13 mouse cellular contexts compared by ENCODE assay signal in genomic region chr4:137510021-137510696, GRCm38 (mm10). TPM values are rescaled to one million over a fixed set of nuclear protein-coding genes. Genes with fewer than 3 reads are reported as not detected.
DNase-seq lines count a peak whose midpoint lies in the region; ATAC-seq and TF ChIP-seq lines count a peak whose summit lies in the region.
"Had no signal": no experiment of that assay in that cellular context is flagged by ENCODE, and none has a peak within 500 bp of the region (broad histone marks: within the 10 kb centered on the region; RNA-seq: fewer than 3 reads in every experiment).

No protein-coding gene starts in this region.

- H3K27ac ChIP-seq in gastrocnemius, adult 2 months = peak overlapping the region; percentile 4; the same call in 1 of the 2 replicates
- peak overlapping the region; percentile 36; the same call in 1 of the 2 replicates for H3K27ac ChIP-seq in hindbrain, embryonic 11.5 days (ENCODE audit: low read depth, low read length)
- H3K27ac ChIP-seq: limb, embryonic 10.5 days had no signal

- no peak overlapping the region for H3K4me2 ChIP-seq in hindbrain, embryonic 11.5 days (replicated peaks; ENCODE audit: low read depth, low read length)

- H3K9me3 ChIP-seq in hindbrain, embryonic 11.5 days (ENCODE audit: control insufficient read depth, low read length) = no peaks in the 10 kb centered on the region
- H3K9me3 ChIP-seq: limb, embryonic 10.5 days had no signal

- peak; percentile 44 for DNase-seq in gastrocnemius, adult 2 months
- DNase-seq in gastrocnemius, postnatal 36 days = no peak
- peak; percentile 40 to 55 for DNase-seq in right cerebral cortex, postnatal 10 days (ENCODE audit: low spot score in 2 of 2)
- DNase-seq in right cerebral cortex, postnatal 25 days = no peak
- DNase-seq in hindbrain, embryonic 11.5 days (ENCODE audit: low spot score) = no peak
- peak; percentile 89 for DNase-seq in retina, postnatal 1 day
- no peak for DNase-seq in cerebellum, adult 9-10 months
- DNase-seq in urinary bladder, adult 2 months (ENCODE audit: low spot score) = no peak
- DNase-seq: lung, postnatal 10 days had no signal

- H3K4me3 ChIP-seq in gastrocnemius, adult 2 months = no peak overlapping the region
- H3K4me3 ChIP-seq in hindbrain, embryonic 11.5 days (ENCODE audit: low read depth, low read length) = no peak overlapping the region
- H3K4me3 ChIP-seq: limb, embryonic 10.5 days had no signal

- no peak overlapping the region for H3K9ac ChIP-seq in hindbrain, embryonic 11.5 days (ENCODE audit: low read depth, low read length)

- WGBS in hindbrain, embryonic 11.5 days = 82% methylated on average over 15 of the region's 15 CpGs

- intact Hi-C loops in gastrocnemius, adult 2 months (cut with DNase I) = no loop called here
- intact Hi-C loops in gastrocnemius, postnatal 36 days (cut with DNase I) = no loop called here

- H3K36me3 ChIP-seq in hindbrain, embryonic 11.5 days (ENCODE audit: control insufficient read depth, insufficient read depth, low read length) = no peaks in the 10 kb centered on the region

- no peak for TF ChIP-seq CTCF in gastrocnemius, adult 2 months (IDR thresholded peaks at IDR 0.05)

- H3K4me1 ChIP-seq in hindbrain, embryonic 11.5 days (replicated peaks; ENCODE audit: control insufficient read depth, insufficient read depth, low read length) = no peaks in the 10 kb centered on the region; the same call in 1 of the 2 replicates
- H3K4me1 ChIP-seq: limb, embryonic 10.5 days had no signal

- ATAC-seq in hindbrain, embryonic 11.5 days (ENCODE audit: low FRiP score) = peak; percentile 35; the same call in 1 of the 2 replicates

- H3K27me3 ChIP-seq in hindbrain, embryonic 11.5 days (ENCODE audit: control insufficient read depth, insufficient read depth, low read length) = no peaks in the 10 kb centered on the region

RNA-seq across cellular contexts. Expression of gene Hspg2, which starts 41.6 kb away (rescaled TPM):
- total RNA-seq in gastrocnemius, adult 2 months (2021) = 10 to 100 TPM; 55.2 to 77.5 TPM
- total RNA-seq in gastrocnemius, postnatal 36 days (2021) = 10 to 100 TPM; 84.4 to 94.7 TPM
- 14.7 and 18.1 TPM in 2 replicates for polyA plus RNA-seq in hindbrain, embryonic 11.5 days (2014; fragmentation: Nextera tagmentation; extraction: Ambion mirVana)
- polyA plus RNA-seq in urinary bladder, adult 2 months (2012; rRNA removed) = 35.5 and 115 TPM in 2 replicates

RNA-seq across cellular contexts. Expression of gene 1700013G24Rik, which starts 57.1 kb away (rescaled TPM):
- not detected for total RNA-seq in gastrocnemius, adult 2 months (2021)
- total RNA-seq in gastrocnemius, postnatal 36 days (2021) = not detected
- not detected in 2 replicates for polyA plus RNA-seq in hindbrain, embryonic 11.5 days (2014; fragmentation: Nextera tagmentation; extraction: Ambion mirVana)
- polyA plus RNA-seq in urinary bladder, adult 2 months (2012; rRNA removed) = not detected in 2 replicates
- total RNA-seq: granulocyte monocyte progenitor cell, adult 5-6 weeks; neutrophil, adult 5-6 weeks had no signal
- polyA plus RNA-seq: intestine, embryonic 14.5 days; limb, embryonic 10.5 days had no signal

Comparison
In these comparisons a context has a peak if more than half of its experiments do, and no peak if none do; other contexts are left out.
1. DNase-seq: peak in gastrocnemius, adult 2 months (single experiment), right cerebral cortex, postnatal 10 days (2 of 2) and retina, postnatal 1 day (single experiment); none in gastrocnemius, postnatal 36 days (0 of 2), right cerebral cortex, postnatal 25 days (single experiment), hindbrain, embryonic 11.5 days (single experiment), cerebellum, adult 9-10 months (single experiment) and urinary bladder, adult 2 months (single experiment).